Mouse (Mus musculus) stomach, embryonic 15.5 days (tissue): ENCODE results near the gene Rpain. TPM values are rescaled to one million over a fixed set of nuclear protein-coding genes. Genes with fewer than 3 reads are reported as not detected.

ENCODE experiments used
- ATAC-seq: fragments of 200-750 bp; cut with Nextera tagmentation; 2 replicates; pipeline ENCODE4 v1.8.0; 2017; ENCODE audit warnings: low read depth, moderate number of reproducible peaks, moderate TSS enrichment; ENCODE audit not compliant: insufficient read depth, low FRiP score
- H3K27ac ChIP-seq: fragments of 300-500 bp; sonication (generic); 2 replicates; pipeline ENCODE4 v1.5.1; 2015; ENCODE audit warnings: mild to moderate bottlenecking, inconsistent platforms
- H3K27me3 ChIP-seq: fragments of 300-500 bp; sonication (generic); replicated peaks from 2 replicates; pipeline ENCODE4 v1.6.1; 2015; ENCODE audit warnings: inconsistent platforms
- H3K36me3 ChIP-seq: fragments of 300-500 bp; sonication (generic); 2 replicates; pipeline ENCODE4 v1.6.1; 2015; ENCODE audit warnings: inconsistent platforms
- H3K4me1 ChIP-seq: fragments of 300-500 bp; sonication (generic); 2 replicates; pipeline ENCODE4 v1.6.1; 2015; ENCODE audit warnings: inconsistent platforms
- H3K4me2 ChIP-seq: fragments of 300-500 bp; sonication (generic); 2 replicates; pipeline ENCODE4 v1.6.1; 2015; ENCODE audit warnings: mild to moderate bottlenecking, inconsistent platforms
- H3K4me3 ChIP-seq: fragments of 300-500 bp; sonication (generic); replicated peaks from 2 replicates; pipeline ENCODE4 v1.5.1; 2015; ENCODE audit warnings: inconsistent platforms
- H3K9ac ChIP-seq: fragments of 300-500 bp; sonication (generic); 2 replicates; pipeline ENCODE4 v1.6.1; 2015; ENCODE audit warnings: inconsistent platforms
- H3K9me3 ChIP-seq: fragments of 300-500 bp; sonication (generic); 2 replicates; pipeline ENCODE4 v1.6.1; 2016; ENCODE audit warnings: inconsistent platforms
- WGBS: fragments of 180-500 bp; shearing (Covaris S2); methylation state at CpG from one replicate; pipeline ENCODE4 v1.1.7; 2015; 5-methylcytosine and 5-hydroxymethylcytosine counted together
- polyA plus RNA-seq: library from polyadenylated mRNA; unstranded; fragments of >200 nt; fragmentation: Nextera tagmentation; extraction: Ambion mirVana; gene quantifications from 2 replicates; pipeline ENCODE4 v1.2.1, GENCODE M21; 2015

Gene Rpain
- polyA plus RNA-seq, 1 experiment from 2014 or later, result 69.0 TPM

DNA sequence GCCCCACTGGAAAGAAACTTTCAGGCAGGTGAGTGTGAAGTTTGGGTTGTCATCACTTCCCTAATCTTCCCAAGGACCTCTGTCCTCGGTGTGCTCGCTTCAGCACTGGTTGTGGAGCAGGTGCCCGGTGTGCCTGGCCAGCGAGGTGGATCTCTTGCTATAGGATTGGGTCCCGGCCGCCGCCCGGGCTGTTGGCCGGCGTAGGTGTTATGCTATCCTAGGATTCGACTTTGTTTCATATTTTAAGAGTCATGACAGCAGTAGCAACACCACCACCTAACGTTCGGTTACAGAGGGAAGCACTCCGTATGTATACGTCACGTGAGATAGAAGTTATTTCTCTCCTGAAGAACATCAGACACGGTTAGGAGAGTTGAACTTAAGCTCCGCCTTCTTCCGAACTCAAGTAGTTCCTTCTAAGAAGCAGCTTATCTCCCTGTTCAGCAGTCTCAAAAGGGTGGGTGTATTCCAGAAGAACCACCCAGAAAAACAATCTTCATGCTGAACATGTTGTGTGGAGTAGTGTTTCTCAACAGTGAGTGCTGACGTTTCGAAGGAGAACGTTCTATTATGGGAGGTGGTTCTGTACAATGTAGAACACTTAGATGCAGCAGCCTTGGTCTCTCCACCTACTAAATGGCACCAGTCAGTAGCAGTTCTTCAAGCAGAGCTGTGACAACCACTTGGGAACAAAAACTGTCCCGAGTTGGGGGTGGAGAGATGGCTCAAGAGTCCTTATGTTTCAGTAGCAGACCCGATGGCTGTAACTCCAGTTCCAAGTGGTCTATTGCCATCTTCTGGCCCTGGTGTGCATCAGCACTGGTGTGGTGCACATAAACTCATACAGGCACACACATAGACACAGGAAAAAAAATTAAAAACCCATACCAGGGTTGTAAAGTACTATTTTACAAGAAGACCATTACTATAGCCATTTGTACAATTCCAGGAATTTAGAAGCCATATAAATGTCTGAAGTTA, 837 bp downstream of the Rpain start:
- no peaks in the 10 kb centered on the region for H3K9me3 ChIP-seq
- no peaks in the 10 kb centered on the region for H3K27me3 ChIP-seq
- peaks cover 21% of the 10 kb centered on the region for H3K36me3 ChIP-seq
- peak overlapping the region; percentile 52 for H3K9ac ChIP-seq
- WGBS, result 15% methylated on average over 24 of the region's 24 CpGs
- H3K4me1 ChIP-seq, result peaks cover 8% of the 10 kb centered on the region
- peak overlapping the region; percentile 85 for H3K4me3 ChIP-seq
- H3K4me2 ChIP-seq, result peak overlapping the region; percentile 82
- peak; percentile 23; the same call in 1 of the 2 replicates for ATAC-seq
- peak overlapping the region; percentile 94 for H3K27ac ChIP-seq

- no peak overlapping the region for H3K4me3 ChIP-seq
- ATAC-seq, result no peak
- H3K9ac ChIP-seq, result no peak overlapping the region
- H3K4me1 ChIP-seq, result peaks cover 8% of the 10 kb centered on the region
- no peak overlapping the region for H3K27ac ChIP-seq
- H3K27me3 ChIP-seq, result no peaks in the 10 kb centered on the region
- no peaks in the 10 kb centered on the region for H3K9me3 ChIP-seq
- peaks cover 31% of the 10 kb centered on the region for H3K36me3 ChIP-seq
- WGBS, result 62% methylated on average over 1 of the region's 1 CpGs
- H3K4me2 ChIP-seq, result no peak overlapping the region
Measured at GRCm38 (mm10) chr11:70972586-70972985, 2.6 kb downstream of the Rpain start.

DNA sequence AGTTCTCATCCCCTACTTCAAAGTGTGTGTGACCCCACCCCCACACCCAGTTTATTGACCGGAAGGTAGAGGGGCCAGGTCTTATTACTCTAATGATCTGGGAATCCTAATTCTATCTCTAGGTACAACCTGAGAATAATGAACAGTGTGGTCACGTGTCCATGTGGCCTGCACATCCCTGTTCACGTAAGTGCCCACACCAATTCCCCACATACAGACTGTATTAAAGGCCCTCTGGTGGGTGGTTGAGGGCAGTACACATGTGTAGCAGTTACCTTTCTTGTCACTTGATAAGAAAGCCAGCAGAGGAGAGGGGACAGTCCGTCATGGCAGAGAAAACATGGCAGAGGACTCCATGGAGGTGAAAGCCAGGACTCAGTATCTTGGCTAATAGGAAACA, 3.9 kb downstream of the Rpain start:
- Histone ChIP-seq H3K4me2 (no peak overlapping the region), H3K9me3 (no peaks in the 10 kb centered on the region), H3K27me3 (no peaks in the 10 kb centered on the region), H3K27ac (no peak overlapping the region), H3K4me1 (0 out of 2 replicates have a peak, but pooled peaks cover 4% of the 10 kb centered on the region), H3K9ac (no peak overlapping the region), H3K4me3 (no peak overlapping the region), H3K36me3 (peaks cover 44% of the 10 kb centered on the region)
- WGBS, result 71% methylated on average over 4 of the region's 4 CpGs
- ATAC-seq, result no peak

GRCm38 (mm10) chr11:70975193-70975592, 5.2 kb downstream of the Rpain start:
- WGBS, result 69% methylated on average over 2 of the region's 2 CpGs
- H3K27me3 ChIP-seq, result no peaks in the 10 kb centered on the region
- H3K36me3 ChIP-seq, result peaks cover 54% of the 10 kb centered on the region
- ATAC-seq, result no peak
- H3K9ac ChIP-seq, result no peak overlapping the region
- no peak overlapping the region for H3K4me3 ChIP-seq
- H3K27ac ChIP-seq, result no peak overlapping the region
- H3K4me1 ChIP-seq, result 0 out of 2 replicates have a peak, but pooled peaks cover 4% of the 10 kb centered on the region
- H3K9me3 ChIP-seq, result no peaks in the 10 kb centered on the region
- H3K4me2 ChIP-seq, result no peak overlapping the region

DNA sequence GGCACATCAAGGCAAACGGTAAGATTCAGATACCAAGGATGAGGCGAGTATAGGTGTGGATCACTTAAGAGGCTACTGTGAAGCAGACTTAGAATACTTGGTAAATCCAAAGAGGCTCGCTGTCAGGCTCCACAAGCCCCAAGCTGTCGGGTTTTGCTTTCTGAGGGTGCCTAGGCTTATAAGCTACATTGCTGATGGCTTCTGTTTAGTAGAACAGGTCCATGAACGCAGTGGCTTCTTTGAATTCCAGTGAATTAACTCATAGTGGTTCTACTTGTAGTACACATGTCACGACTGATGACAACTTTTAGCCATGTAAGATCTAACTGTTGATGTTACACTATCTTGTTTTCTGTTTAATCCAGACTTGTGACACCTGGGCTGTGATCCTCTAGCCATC, 7.3 kb downstream of the Rpain start:
- Histone ChIP-seq H3K9me3 (no peaks in the 10 kb centered on the region), H3K36me3 (peaks cover 64% of the 10 kb centered on the region), H3K9ac (no peak overlapping the region), H3K4me2 (no peak overlapping the region), H3K4me1 (peaks cover 12% of the 10 kb centered on the region; the same call in 1 of the 2 replicates), H3K27ac (no peak overlapping the region), H3K27me3 (no peaks in the 10 kb centered on the region), H3K4me3 (no peak overlapping the region)
- no peak for ATAC-seq
- 86% methylated on average over 6 of the region's 6 CpGs for WGBS

GRCm38 (mm10) chr11:70980232-70980631, 10.2 kb downstream of the Rpain start:
- Histone ChIP-seq H3K36me3 (peaks cover 51% of the 10 kb centered on the region), H3K4me2 (no peak overlapping the region), H3K27me3 (no peaks in the 10 kb centered on the region), H3K27ac (no peak overlapping the region), H3K9ac (no peak overlapping the region), H3K4me1 (peaks cover 12% of the 10 kb centered on the region; the same call in 1 of the 2 replicates), H3K9me3 (no peaks in the 10 kb centered on the region), H3K4me3 (no peak overlapping the region)
- no peak for ATAC-seq
- WGBS, result 85% methylated on average over 6 of the region's 6 CpGs

DNA sequence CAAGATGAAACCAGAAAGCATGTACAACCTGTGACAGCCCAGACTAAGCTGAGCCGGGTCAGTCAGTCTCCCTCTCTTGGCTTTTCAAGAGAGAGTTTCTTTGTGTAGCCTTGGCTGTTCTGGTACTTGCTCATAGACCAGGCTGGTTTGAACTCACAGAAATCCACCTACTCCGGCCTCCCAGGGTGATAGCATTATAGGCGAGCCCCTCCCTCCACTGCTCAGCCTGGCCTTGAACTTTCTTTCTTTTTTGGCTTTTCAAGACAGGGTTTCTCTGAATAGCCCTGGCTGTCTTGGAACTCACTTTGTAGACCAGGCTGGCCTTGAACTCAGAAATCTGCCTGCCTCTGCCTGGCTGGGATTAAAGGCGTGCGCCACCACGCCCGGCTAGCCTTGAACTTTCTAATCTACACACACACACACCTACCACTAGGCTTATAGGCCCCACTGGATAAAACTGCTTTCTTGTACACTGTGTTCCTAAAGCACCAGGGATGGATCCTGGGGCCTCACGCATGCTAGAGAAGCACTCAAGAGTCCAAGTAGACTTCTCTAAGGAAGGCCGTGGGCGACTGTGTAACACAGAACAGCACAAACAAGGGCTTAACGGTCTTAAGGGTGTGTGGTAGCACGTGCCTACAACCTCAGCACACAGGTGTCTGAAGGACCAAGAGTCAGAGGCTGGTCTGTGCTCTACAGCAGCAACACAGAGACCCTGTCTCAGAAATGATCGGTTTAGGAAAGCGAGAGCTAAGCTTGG, 10.9 kb downstream of the Rpain start:
- Histone ChIP-seq H3K4me3 (no peak overlapping the region), H3K27me3 (no peaks in the 10 kb centered on the region), H3K4me1 (peaks cover 12% of the 10 kb centered on the region; the same call in 1 of the 2 replicates), H3K27ac (no peak overlapping the region), H3K9me3 (no peaks in the 10 kb centered on the region), H3K4me2 (peak overlapping the region; percentile 78), H3K36me3 (peaks cover 48% of the 10 kb centered on the region), H3K9ac (no peak overlapping the region)
- WGBS, result 91% methylated on average over 14 of the region's 14 CpGs
- no peak for ATAC-seq

GRCm38 (mm10) chr11:70982030-70982429, 12.0 kb downstream of the Rpain start:
- WGBS, result 5% methylated on average over 12 of the region's 12 CpGs
- H3K9me3 ChIP-seq, result no peaks in the 10 kb centered on the region
- no peak overlapping the region for H3K27ac ChIP-seq

GRCm38 (mm10) chr11:70982557-70983228, 12.7 kb downstream of the Rpain start, which contains the start of gene C1qbp:
Gene C1qbp (minus strand): TSS chr11:70983026.
- H3K4me2 ChIP-seq, result peak within 1 kb of the TSS; percentile 78
- H3K27ac ChIP-seq, result peak within 1 kb of the TSS; percentile 59
- H3K4me3 ChIP-seq, result peak within 1 kb of the TSS; percentile 100
- no peaks in the 10 kb centered on the region for H3K9me3 ChIP-seq
- H3K27me3 ChIP-seq, result no peaks in the 10 kb centered on the region
- peak; percentile 95 for ATAC-seq
- WGBS, result under 1% methylated on average over 62 of the region's 64 CpGs
- peaks cover 12% of the 10 kb centered on the region; the same call in 1 of the 2 replicates for H3K4me1 ChIP-seq
- peaks cover 46% of the 10 kb centered on the region for H3K36me3 ChIP-seq
- H3K9ac ChIP-seq, result peak within 1 kb of the TSS; percentile 89

More at GRCm38 (mm10) chr11:70982030-70982429, 12.0 kb downstream of the Rpain start:
- Histone ChIP-seq H3K36me3 (peaks cover 48% of the 10 kb centered on the region), H3K9ac (peak overlapping the region; percentile 89; the same call in 1 of the 2 replicates), H3K4me1 (peaks cover 12% of the 10 kb centered on the region; the same call in 1 of the 2 replicates), H3K27me3 (no peaks in the 10 kb centered on the region), H3K4me3 (peak overlapping the region; percentile 100), H3K4me2 (peak overlapping the region; percentile 78)
- no peak for ATAC-seq

DNA sequence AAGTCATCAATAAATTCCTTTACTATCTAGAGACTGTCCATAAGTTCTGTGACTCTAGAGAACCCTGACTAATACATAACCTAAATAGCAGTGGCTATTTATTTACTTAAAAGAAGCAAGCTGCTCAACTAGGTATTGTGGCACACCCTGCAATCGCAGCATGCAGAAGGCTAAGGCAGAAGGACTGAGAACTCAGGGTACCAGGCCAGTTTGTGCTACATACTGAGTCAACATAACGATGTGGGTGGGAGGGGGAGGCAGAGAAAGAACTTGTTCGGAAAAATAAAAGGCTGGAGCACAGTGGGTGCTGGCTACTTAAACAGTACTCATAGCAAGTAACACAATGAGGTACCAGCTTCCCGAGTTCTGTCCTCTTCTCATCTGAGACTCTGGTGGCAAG, 31.2 kb downstream of the Rpain start:
- Histone ChIP-seq H3K36me3 (peaks cover 8% of the 10 kb centered on the region; the same call in 1 of the 2 replicates), H3K4me1 (peaks cover 12% of the 10 kb centered on the region), H3K9ac (no peak overlapping the region), H3K9me3 (no peaks in the 10 kb centered on the region), H3K27me3 (no peaks in the 10 kb centered on the region), H3K27ac (no peak overlapping the region), H3K4me2 (no peak overlapping the region), H3K4me3 (no peak overlapping the region)
- 88% methylated on average over 4 of the region's 4 CpGs for WGBS
- ATAC-seq, result no peak

- no peaks in the 10 kb centered on the region for H3K27me3 ChIP-seq
- 0 out of 2 replicates have a peak, but pooled peaks cover 7% of the 10 kb centered on the region for H3K36me3 ChIP-seq
- peak overlapping the region; percentile 86 for H3K27ac ChIP-seq
- peak overlapping the region; percentile 63 for H3K9ac ChIP-seq
- peaks cover 12% of the 10 kb centered on the region for H3K4me1 ChIP-seq
- peak overlapping the region; percentile 99 for H3K4me3 ChIP-seq
- peak; percentile 62 for ATAC-seq
- H3K4me2 ChIP-seq, result peak overlapping the region; percentile 86
- H3K9me3 ChIP-seq, result no peaks in the 10 kb centered on the region
- under 1% methylated on average over 49 of the region's 49 CpGs for WGBS
Measured at GRCm38 (mm10) chr11:71003611-71004315, 33.8 kb downstream of the Rpain start.
